Mouse (Mus musculus): ENCODE measurements around the gene Gm4737.
"Not testable (repeated sequence)": the region's sequence is repeated elsewhere in the genome, so short reads cannot be mapped to it uniquely, and the experiment has no call there.

Gm4737 gene

GRCm38 (mm10) chr16:46154832-46155231 is at the start of gene Gm4737:
TSS of gene Gm4737 (minus strand) at chr16:46155077.
- not testable (repeated sequence) for DNase-seq (ENCODE audit: extremely low spot score, low read depth, low spot score)

GRCm38 (mm10) chr16:46195792-46196191 is 40.9 kb upstream of the Gm4737 start:
- no peak for DNase-seq (ENCODE audit: extremely low spot score, low read depth, low spot score)

- no peak for DNase-seq (ENCODE audit: extremely low spot score, low read depth, low spot score)
These were observed 28.2 kb upstream of the Gm4737 start for GRCm38 (mm10) chr16:46183096-46183495.

- DNase-seq (ENCODE audit: extremely low spot score, low read depth, low spot score): no peak
These were observed 23.4 kb upstream of the Gm4737 start for GRCm38 (mm10) chr16:46178121-46178801.

- DNase-seq (ENCODE audit: extremely low spot score, low read depth, low spot score): no peak
These were observed 18.2 kb upstream of the Gm4737 start for GRCm38 (mm10) chr16:46173039-46173438.

- no peak for DNase-seq (ENCODE audit: extremely low spot score, low read depth, low spot score)
These were observed 12.1 kb upstream of the Gm4737 start for GRCm38 (mm10) chr16:46166971-46167370.

- DNase-seq (ENCODE audit: extremely low spot score, low read depth, low spot score): no peak
These were observed 10.4 kb upstream of the Gm4737 start for GRCm38 (mm10) chr16:46165305-46165704.

GRCm38 (mm10) chr16:46151141-46151540 is 3.7 kb downstream of the Gm4737 start:
- DNase-seq (ENCODE audit: extremely low spot score, low read depth, low spot score): no peak

- DNase-seq (ENCODE audit: extremely low spot score, low read depth, low spot score): no peak
These were observed 6.1 kb downstream of the Gm4737 start for GRCm38 (mm10) chr16:46148661-46149341.

- DNase-seq (ENCODE audit: extremely low spot score, low read depth, low spot score): no peak
These were observed 7.9 kb downstream of the Gm4737 start for GRCm38 (mm10) chr16:46146962-46147361.

GRCm38 (mm10) chr16:46122238-46122637 is 32.6 kb downstream of the Gm4737 start:
- DNase-seq (ENCODE audit: extremely low spot score, low read depth, low spot score): no peak

GRCm38 (mm10) chr16:46121420-46121819 is 33.5 kb downstream of the Gm4737 start:
- DNase-seq (ENCODE audit: extremely low spot score, low read depth, low spot score): no peak

GRCm38 (mm10) chr16:46120607-46121006 is 34.3 kb downstream of the Gm4737 start:
- no peak for DNase-seq (ENCODE audit: extremely low spot score, low read depth, low spot score)

GRCm38 (mm10) chr16:46120020-46120419 is 34.9 kb downstream of the Gm4737 start, which contains the start of gene Cd96:
TSS of gene Cd96 (minus strand) at chr16:46120251.
- no peak for DNase-seq (ENCODE audit: extremely low spot score, low read depth, low spot score)

- no peak for DNase-seq (ENCODE audit: extremely low spot score, low read depth, low spot score)
These were observed 37.2 kb downstream of the Gm4737 start for GRCm38 (mm10) chr16:46117645-46118044.

GRCm38 (mm10) chr16:46114727-46115126 is 40.1 kb downstream of the Gm4737 start:
- no peak for DNase-seq (ENCODE audit: extremely low spot score, low read depth, low spot score)

- DNase-seq (ENCODE audit: extremely low spot score, low read depth, low spot score): no peak
These were observed 45.3 kb downstream of the Gm4737 start for GRCm38 (mm10) chr16:46109536-46109935.

GRCm38 (mm10) chr16:46107431-46107830 is 47.4 kb downstream of the Gm4737 start:
- no peak for DNase-seq (ENCODE audit: extremely low spot score, low read depth, low spot score)

- DNase-seq (ENCODE audit: extremely low spot score, low read depth, low spot score): no peak
These were observed 50.4 kb downstream of the Gm4737 start for GRCm38 (mm10) chr16:46104491-46104890.

All from hindlimb bud, embryonic 11.5 days (tissue).